Mouse (Mus musculus) embryonic facial prominence, embryonic 14.5 days (tissue): ENCODE results near the gene 6430571L13Rik. TPM values are rescaled to one million over a fixed set of nuclear protein-coding genes. Genes with fewer than 3 reads are reported as not detected.

Experiments
- ATAC-seq: fragments of 200-750 bp; cut with Nextera tagmentation; 2 replicates; pipeline ENCODE4 v1.8.0; 2017; ENCODE audit warnings: low read depth, moderate number of reproducible peaks, moderate TSS enrichment
- DNase-seq: peaks from one replicate; pipeline ENCODE4 v3.0.0-alpha.2; 2015; ENCODE audit warnings: low spot score
- H3K27ac ChIP-seq: fragments of 300-500 bp; sonication (generic); replicated peaks from 2 replicates; pipeline ENCODE4 v1.5.1; 2014; ENCODE audit warnings: low read depth, mild to moderate bottlenecking, low read length, moderate library complexity
- H3K27me3 ChIP-seq: fragments of 300-500 bp; sonication (generic); replicated peaks from 2 replicates; pipeline ENCODE4 v1.6.1; 2014; ENCODE audit warnings: low read length; ENCODE audit not compliant: control insufficient read depth, insufficient read depth
- H3K36me3 ChIP-seq: fragments of 300-500 bp; sonication (generic); 2 replicates; pipeline ENCODE4 v1.6.1; 2014; ENCODE audit warnings: low read length, mixed read lengths; ENCODE audit not compliant: control insufficient read depth, insufficient read depth
- H3K4me1 ChIP-seq: fragments of 300-500 bp; sonication (generic); 2 replicates; pipeline ENCODE4 v1.6.1; 2014; ENCODE audit warnings: antibody characterized with exemption, low read length; ENCODE audit not compliant: control insufficient read depth, insufficient read depth
- H3K4me2 ChIP-seq: fragments of 300-500 bp; sonication (generic); 2 replicates; pipeline ENCODE4 v1.6.1; 2014; ENCODE audit warnings: low read depth, mild to moderate bottlenecking, low read length, moderate library complexity, mixed read lengths
- H3K4me3 ChIP-seq: fragments of 300-500 bp; sonication (generic); 2 replicates; pipeline ENCODE4 v1.5.1; 2014; ENCODE audit warnings: low read depth, mild to moderate bottlenecking, low read length
- H3K9ac ChIP-seq: fragments of 300-500 bp; sonication (generic); 2 replicates; pipeline ENCODE4 v1.6.1; 2014; ENCODE audit warnings: low read depth, mild to moderate bottlenecking, low read length, moderate library complexity, mixed read lengths
- H3K9me3 ChIP-seq: fragments of 300-500 bp; sonication (generic); 2 replicates; pipeline ENCODE4 v1.6.1; 2016; ENCODE audit warnings: low read length; ENCODE audit not compliant: control insufficient read depth
- WGBS: fragments of 180-500 bp; shearing (Covaris S2); extraction: QIAGEN DNeasy Blood & Tissue Kit; methylation state at CpG from one replicate; pipeline ENCODE4 v1.1.7; 2014; 5-methylcytosine and 5-hydroxymethylcytosine counted together
- polyA plus RNA-seq: library from polyadenylated mRNA; unstranded; fragments of >200 nt; fragmentation: Nextera tagmentation; extraction: Ambion mirVana; gene quantifications from 2 replicates; pipeline ENCODE4 v1.2.1, GENCODE M21; 2014

Gene 6430571L13Rik
- polyA plus RNA-seq, 1 experiment from 2014 or later, result 0.96 TPM

- ATAC-seq, result no peak
- WGBS, result 5% methylated on average over 8 of the region's 8 CpGs
- H3K27me3 ChIP-seq, result peaks cover 48% of the 10 kb centered on the region
- no peak for DNase-seq
- H3K27ac ChIP-seq, result no peak overlapping the region
- H3K4me1 ChIP-seq, result no peaks in the 10 kb centered on the region
- H3K4me2 ChIP-seq, result no peak overlapping the region
- no peaks in the 10 kb centered on the region for H3K9me3 ChIP-seq
- no peak overlapping the region for H3K9ac ChIP-seq
- H3K36me3 ChIP-seq, result no peaks in the 10 kb centered on the region
- H3K4me3 ChIP-seq, result no peak overlapping the region
Observed at GRCm38 (mm10) chr9:107374623-107375022, 34.2 kb downstream of the 6430571L13Rik start.

GRCm38 (mm10) chr9:107375451-107375850 is 35.0 kb downstream of the 6430571L13Rik start:
- H3K27ac ChIP-seq, result no peak overlapping the region
- H3K9ac ChIP-seq, result no peak overlapping the region
- H3K4me1 ChIP-seq, result no peaks in the 10 kb centered on the region
- ATAC-seq (no peak), DNase-seq (no peak)
- H3K27me3 ChIP-seq, result peaks cover 56% of the 10 kb centered on the region
- no peaks in the 10 kb centered on the region for H3K9me3 ChIP-seq
- no peak overlapping the region for H3K4me3 ChIP-seq
- H3K4me2 ChIP-seq, result no peak overlapping the region
- no peaks in the 10 kb centered on the region for H3K36me3 ChIP-seq
- WGBS, result 21% methylated on average over 5 of the region's 5 CpGs

GRCm38 (mm10) chr9:107377961-107378512 is 37.6 kb downstream of the 6430571L13Rik start:
- 0% methylated on average over 34 of the region's 35 CpGs for WGBS

GRCm38 (mm10) chr9:107381723-107382122 is 41.3 kb downstream of the 6430571L13Rik start:
- 11% methylated on average over 8 of the region's 8 CpGs for WGBS
- DNase-seq, result peak; percentile 60

More at GRCm38 (mm10) chr9:107377961-107378512, 37.6 kb downstream of the 6430571L13Rik start:
- H3K27me3 ChIP-seq, result peaks cover 81% of the 10 kb centered on the region
- H3K4me3 ChIP-seq, result peak overlapping the region; percentile 41
- ATAC-seq, result peak; percentile 57; the same call in 1 of the 2 replicates
- peak; percentile 28 for DNase-seq
- no peaks in the 10 kb centered on the region for H3K4me1 ChIP-seq
- H3K27ac ChIP-seq, result no peak overlapping the region
- H3K36me3 ChIP-seq, result no peaks in the 10 kb centered on the region
- H3K9ac ChIP-seq, result no peak overlapping the region
- peak overlapping the region; percentile 70 for H3K4me2 ChIP-seq
- no peaks in the 10 kb centered on the region for H3K9me3 ChIP-seq

GRCm38 (mm10) chr9:107384396-107384795 is 44.0 kb downstream of the 6430571L13Rik start:
- ATAC-seq (no peak), DNase-seq (no peak)
- no peaks in the 10 kb centered on the region for H3K9me3 ChIP-seq
- H3K36me3 ChIP-seq, result no peaks in the 10 kb centered on the region
- 29% methylated on average over 3 of the region's 3 CpGs for WGBS
- H3K4me3 ChIP-seq, result no peak overlapping the region
- H3K9ac ChIP-seq, result no peak overlapping the region
- no peak overlapping the region for H3K4me2 ChIP-seq
- no peak overlapping the region for H3K27ac ChIP-seq
- H3K4me1 ChIP-seq, result no peaks in the 10 kb centered on the region
- peaks cover 56% of the 10 kb centered on the region for H3K27me3 ChIP-seq

More at GRCm38 (mm10) chr9:107381723-107382122, 41.3 kb downstream of the 6430571L13Rik start:
- Histone ChIP-seq H3K27ac (no peak overlapping the region), H3K4me3 (no peak overlapping the region), H3K27me3 (peaks cover 82% of the 10 kb centered on the region), H3K9ac (no peak overlapping the region), H3K9me3 (no peaks in the 10 kb centered on the region), H3K36me3 (no peaks in the 10 kb centered on the region), H3K4me1 (no peaks in the 10 kb centered on the region), H3K4me2 (no peak overlapping the region)
- ATAC-seq, result no peak

- Histone ChIP-seq H3K9me3 (no peaks in the 10 kb centered on the region), H3K27ac (no peak overlapping the region), H3K4me2 (no peak overlapping the region), H3K36me3 (no peaks in the 10 kb centered on the region), H3K4me3 (no peak overlapping the region), H3K27me3 (peaks cover 34% of the 10 kb centered on the region), H3K9ac (no peak overlapping the region), H3K4me1 (no peaks in the 10 kb centered on the region)
- DNase-seq (no peak), ATAC-seq (no peak)
- 54% methylated on average over 3 of the region's 3 CpGs for WGBS
Observed at GRCm38 (mm10) chr9:107386722-107387121, 46.3 kb downstream of the 6430571L13Rik start.

GRCm38 (mm10) chr9:107387708-107388107 is 47.3 kb downstream of the 6430571L13Rik start:
- WGBS, result 77% methylated on average over 3 of the region's 3 CpGs
- H3K27me3 ChIP-seq, result peaks cover 24% of the 10 kb centered on the region

GRCm38 (mm10) chr9:107388263-107388662 is 47.9 kb downstream of the 6430571L13Rik start:
- Histone ChIP-seq H3K4me3 (no peak overlapping the region), H3K27ac (no peak overlapping the region), H3K4me1 (no peaks in the 10 kb centered on the region), H3K9me3 (no peaks in the 10 kb centered on the region), H3K9ac (no peak overlapping the region), H3K4me2 (no peak overlapping the region), H3K27me3 (peaks cover 18% of the 10 kb centered on the region), H3K36me3 (no peaks in the 10 kb centered on the region)
- WGBS, result 62% methylated on average over 2 of the region's 2 CpGs
- DNase-seq (no peak), ATAC-seq (no peak)

More at GRCm38 (mm10) chr9:107387708-107388107, 47.3 kb downstream of the 6430571L13Rik start:
- Histone ChIP-seq H3K9me3 (no peaks in the 10 kb centered on the region), H3K4me3 (no peak overlapping the region), H3K4me1 (no peaks in the 10 kb centered on the region), H3K27ac (no peak overlapping the region), H3K4me2 (no peak overlapping the region), H3K36me3 (no peaks in the 10 kb centered on the region), H3K9ac (no peak overlapping the region)
- no peak for ATAC-seq
- no peak for DNase-seq

GRCm38 (mm10) chr9:107396397-107396796 is 56.0 kb downstream of the 6430571L13Rik start:
- H3K27me3 ChIP-seq, result peaks cover 42% of the 10 kb centered on the region
- no peak for ATAC-seq
- 38% methylated on average over 4 of the region's 4 CpGs for WGBS

More at GRCm38 (mm10) chr9:107396397-107396796, 56.0 kb downstream of the 6430571L13Rik start:
- no peaks in the 10 kb centered on the region for H3K36me3 ChIP-seq
- no peak overlapping the region for H3K9ac ChIP-seq
- no peaks in the 10 kb centered on the region for H3K9me3 ChIP-seq
- H3K4me3 ChIP-seq, result no peak overlapping the region
- H3K4me2 ChIP-seq, result no peak overlapping the region
- H3K4me1 ChIP-seq, result peaks cover 5% of the 10 kb centered on the region
- no peak overlapping the region for H3K27ac ChIP-seq
- DNase-seq, result no peak
